Mouse (Mus musculus): ENCODE measurements around the gene Atat1. TPM values are rescaled to one million over a fixed set of nuclear protein-coding genes. Genes with fewer than 3 reads are reported as not detected.

Atat1 gene
- polyA plus RNA-seq, 1 experiment, result not detected

GRCm38 (mm10) chr17:35887725-35888124 lies 22.1 kb downstream of the Atat1 start:
- Histone ChIP-seq H3K4me3 (ENCODE audit: insufficient read depth, low read depth, low read length) (no peak overlapping the region), H3K4me1 (ENCODE audit: control insufficient read depth, insufficient read depth, low read length) (no peaks in the 10 kb centered on the region), H3K27ac (ENCODE audit: insufficient read depth, low read depth, low read length) (no peak overlapping the region)
- 82% methylated on average over 14 of the region's 17 CpGs for WGBS
- TF ChIP-seq POLR2A (IDR thresholded peaks at IDR 0.05; ENCODE audit: insufficient read depth, low read depth, low read length), result no peak
- TF ChIP-seq CTCF (IDR thresholded peaks at IDR 0.05; ENCODE audit: insufficient read depth, low read depth, low read length), result no peak

- WGBS, result 93% methylated on average over 14 of the region's 14 CpGs
- Histone ChIP-seq H3K27ac (ENCODE audit: insufficient read depth, low read depth, low read length) (no peak overlapping the region), H3K4me3 (ENCODE audit: insufficient read depth, low read depth, low read length) (no peak overlapping the region), H3K4me1 (ENCODE audit: control insufficient read depth, insufficient read depth, low read length) (peaks cover 12% of the 10 kb centered on the region)
- no peak for TF ChIP-seq CTCF (IDR thresholded peaks at IDR 0.05; ENCODE audit: insufficient read depth, low read depth, low read length)
These were observed 26.1 kb downstream of the Atat1 start for GRCm38 (mm10) chr17:35883777-35884176.

- H3K4me1 ChIP-seq (ENCODE audit: control insufficient read depth, insufficient read depth, low read length), result peaks cover 12% of the 10 kb centered on the region
- no peak overlapping the region for H3K27ac ChIP-seq (ENCODE audit: insufficient read depth, low read depth, low read length)
- WGBS, result 93% methylated on average over 17 of the region's 17 CpGs
- H3K4me3 ChIP-seq (ENCODE audit: insufficient read depth, low read depth, low read length), result no peak overlapping the region
- no peak for TF ChIP-seq POLR2A (IDR thresholded peaks at IDR 0.05; ENCODE audit: insufficient read depth, low read depth, low read length)
- no peak for TF ChIP-seq CTCF (IDR thresholded peaks at IDR 0.05; ENCODE audit: insufficient read depth, low read depth, low read length)
These were observed 27.0 kb downstream of the Atat1 start for GRCm38 (mm10) chr17:35882924-35883323.

GRCm38 (mm10) chr17:35879245-35880057 lies 30.4 kb downstream of the Atat1 start, which contains the start of gene Dhx16:
Dhx16 (plus strand) TSS chr17:35879819.
- peak within 1 kb of the TSS; percentile 60; the same call in 1 of the 2 replicates for H3K27ac ChIP-seq (ENCODE audit: insufficient read depth, low read depth, low read length)
- TF ChIP-seq POLR2A (IDR thresholded peaks at IDR 0.05; ENCODE audit: insufficient read depth, low read depth, low read length) (peak; percentile 80; the same call in 1 of the 2 replicates), CTCF (IDR thresholded peaks at IDR 0.05; ENCODE audit: insufficient read depth, low read depth, low read length) (peak; percentile 49)
- WGBS, result 5% methylated on average over 66 of the region's 66 CpGs
- peaks cover 14% of the 10 kb centered on the region for H3K4me1 ChIP-seq (ENCODE audit: control insufficient read depth, insufficient read depth, low read length)
- H3K4me3 ChIP-seq (ENCODE audit: insufficient read depth, low read depth, low read length), result peak within 1 kb of the TSS; percentile 94

GRCm38 (mm10) chr17:35874721-35875120 lies 35.2 kb downstream of the Atat1 start:
- H3K4me3 ChIP-seq (ENCODE audit: insufficient read depth, low read depth, low read length), result no peak overlapping the region
- 69% methylated on average over 6 of the region's 6 CpGs for WGBS
- TF ChIP-seq POLR2A (IDR thresholded peaks at IDR 0.05; ENCODE audit: insufficient read depth, low read depth, low read length) (no peak), CTCF (IDR thresholded peaks at IDR 0.05; ENCODE audit: insufficient read depth, low read depth, low read length) (no peak)
- H3K4me1 ChIP-seq (ENCODE audit: control insufficient read depth, insufficient read depth, low read length), result peaks cover 15% of the 10 kb centered on the region
- H3K27ac ChIP-seq (ENCODE audit: insufficient read depth, low read depth, low read length), result no peak overlapping the region

GRCm38 (mm10) chr17:35873774-35874519 lies 35.9 kb downstream of the Atat1 start:
- 31% methylated on average over 21 of the region's 21 CpGs for WGBS
- H3K4me3 ChIP-seq (ENCODE audit: insufficient read depth, low read depth, low read length), result no peak overlapping the region
- H3K27ac ChIP-seq (ENCODE audit: insufficient read depth, low read depth, low read length), result no peak overlapping the region
- H3K4me1 ChIP-seq (ENCODE audit: control insufficient read depth, insufficient read depth, low read length), result peaks cover 19% of the 10 kb centered on the region
- TF ChIP-seq POLR2A (IDR thresholded peaks at IDR 0.05; ENCODE audit: insufficient read depth, low read depth, low read length) (no peak), CTCF (IDR thresholded peaks at IDR 0.05; ENCODE audit: insufficient read depth, low read depth, low read length) (peak; percentile 79)

GRCm38 (mm10) chr17:35870884-35871696 lies 38.8 kb downstream of the Atat1 start:
- TF ChIP-seq POLR2A (IDR thresholded peaks at IDR 0.05; ENCODE audit: insufficient read depth, low read depth, low read length) (no peak), CTCF (IDR thresholded peaks at IDR 0.05; ENCODE audit: insufficient read depth, low read depth, low read length) (no peak)
- peaks cover 44% of the 10 kb centered on the region for H3K4me1 ChIP-seq (ENCODE audit: control insufficient read depth, insufficient read depth, low read length)
- peak overlapping the region; percentile 79; the same call in 1 of the 2 replicates for H3K27ac ChIP-seq (ENCODE audit: insufficient read depth, low read depth, low read length)
- no peak overlapping the region for H3K4me3 ChIP-seq (ENCODE audit: insufficient read depth, low read depth, low read length)
- 56% methylated on average over 8 of the region's 8 CpGs for WGBS

GRCm38 (mm10) chr17:35870151-35870883 lies 39.6 kb downstream of the Atat1 start:
- Histone ChIP-seq H3K27ac (ENCODE audit: insufficient read depth, low read depth, low read length) (peak overlapping the region; percentile 79; the same call in 1 of the 2 replicates), H3K4me1 (ENCODE audit: control insufficient read depth, insufficient read depth, low read length) (peaks cover 48% of the 10 kb centered on the region), H3K4me3 (ENCODE audit: insufficient read depth, low read depth, low read length) (peak overlapping the region; percentile 19; the same call in 1 of the 2 replicates)
- 53% methylated on average over 9 of the region's 9 CpGs for WGBS
- no peak for TF ChIP-seq POLR2A (IDR thresholded peaks at IDR 0.05; ENCODE audit: insufficient read depth, low read depth, low read length)
- TF ChIP-seq CTCF (IDR thresholded peaks at IDR 0.05; ENCODE audit: insufficient read depth, low read depth, low read length), result no peak

Measured in olfactory bulb, adult 2 months (tissue).